Mouse (Mus musculus): ENCODE measurements around the gene Zbtb25. TPM values are rescaled to one million over a fixed set of nuclear protein-coding genes. Genes with fewer than 3 reads are reported as not detected.
A peak's percentile ranks its signal among the peaks of the same experiment; 100 is the strongest.

Zbtb25 gene
- polyA plus RNA-seq, 1 experiment from 2014 or later: 11.8 TPM

- 51% methylated on average over 7 of the region's 7 CpGs for WGBS
- H3K27me3 ChIP-seq (replicated peaks): no peaks in the 10 kb centered on the region
- H3K4me3 ChIP-seq: no peak overlapping the region
- no peak overlapping the region for H3K9ac ChIP-seq
- ATAC-seq (ENCODE audit: extremely low read depth, insufficient number of reproducible peaks, low FRiP score, low TSS enrichment): no peak
- H3K27ac ChIP-seq (replicated peaks): no peak overlapping the region
- H3K36me3 ChIP-seq: peaks cover 5% of the 10 kb centered on the region
- H3K9me3 ChIP-seq: no peaks in the 10 kb centered on the region
- peaks cover 87% of the 10 kb centered on the region for H3K4me1 ChIP-seq
- no peak overlapping the region for H3K4me2 ChIP-seq
Observed at GRCm38 (mm10) chr12:76376649-76377048, 7.2 kb upstream of the Zbtb25 start.

GRCm38 (mm10) chr12:76375506-76375905 lies 6.1 kb upstream of the Zbtb25 start:
- H3K4me2 ChIP-seq: peak overlapping the region; percentile 30

GRCm38 (mm10) chr12:76374911-76375310 lies 5.5 kb upstream of the Zbtb25 start:
- Histone ChIP-seq H3K4me2 (no peak overlapping the region), H3K36me3 (peaks cover 2% of the 10 kb centered on the region; the same call in 1 of the 2 replicates), H3K27me3 (replicated peaks) (no peaks in the 10 kb centered on the region), H3K9me3 (no peaks in the 10 kb centered on the region), H3K9ac (no peak overlapping the region), H3K4me1 (peaks cover 78% of the 10 kb centered on the region), H3K27ac (replicated peaks) (peak overlapping the region; percentile 67; the same call in 1 of the 2 replicates), H3K4me3 (no peak overlapping the region)
- ATAC-seq (ENCODE audit: extremely low read depth, insufficient number of reproducible peaks, low FRiP score, low TSS enrichment): no peak
- 64% methylated on average over 4 of the region's 4 CpGs for WGBS

More at GRCm38 (mm10) chr12:76375506-76375905, 6.1 kb upstream of the Zbtb25 start:
- WGBS: 26% methylated on average over 3 of the region's 3 CpGs
- ATAC-seq (ENCODE audit: extremely low read depth, insufficient number of reproducible peaks, low FRiP score, low TSS enrichment): no peak
- H3K4me3 ChIP-seq: no peak overlapping the region
- peak overlapping the region; percentile 67 for H3K27ac ChIP-seq (replicated peaks)
- peaks cover 2% of the 10 kb centered on the region; the same call in 1 of the 2 replicates for H3K36me3 ChIP-seq
- no peaks in the 10 kb centered on the region for H3K27me3 ChIP-seq (replicated peaks)
- peaks cover 84% of the 10 kb centered on the region for H3K4me1 ChIP-seq
- H3K9me3 ChIP-seq: no peaks in the 10 kb centered on the region
- peak overlapping the region; percentile 52; the same call in 1 of the 2 replicates for H3K9ac ChIP-seq

GRCm38 (mm10) chr12:76373991-76374390 lies 4.6 kb upstream of the Zbtb25 start:
- peaks cover 71% of the 10 kb centered on the region for H3K4me1 ChIP-seq
- no peak for ATAC-seq (ENCODE audit: extremely low read depth, insufficient number of reproducible peaks, low FRiP score, low TSS enrichment)
- no peak overlapping the region for H3K4me3 ChIP-seq
- H3K36me3 ChIP-seq: peaks cover 2% of the 10 kb centered on the region; the same call in 1 of the 2 replicates
- no peak overlapping the region for H3K9ac ChIP-seq
- no peaks in the 10 kb centered on the region for H3K27me3 ChIP-seq (replicated peaks)
- H3K27ac ChIP-seq (replicated peaks): no peak overlapping the region
- H3K9me3 ChIP-seq: no peaks in the 10 kb centered on the region
- WGBS: 64% methylated on average over 6 of the region's 6 CpGs
- H3K4me2 ChIP-seq: no peak overlapping the region

- H3K4me2 ChIP-seq: peak overlapping the region; percentile 95
- H3K9ac ChIP-seq: peak overlapping the region; percentile 99
Observed at GRCm38 (mm10) chr12:76372881-76373818, 3.7 kb upstream of the Zbtb25 start.

GRCm38 (mm10) chr12:76372046-76372445 lies 2.6 kb upstream of the Zbtb25 start:
- WGBS: 28% methylated on average over 7 of the region's 7 CpGs
- peak overlapping the region; percentile 100 for H3K27ac ChIP-seq (replicated peaks)
- H3K4me1 ChIP-seq: peaks cover 70% of the 10 kb centered on the region

More at GRCm38 (mm10) chr12:76372881-76373818, 3.7 kb upstream of the Zbtb25 start:
- H3K9me3 ChIP-seq: no peaks in the 10 kb centered on the region
- peak overlapping the region; percentile 96 for H3K4me3 ChIP-seq
- H3K4me1 ChIP-seq: peaks cover 69% of the 10 kb centered on the region
- no peaks in the 10 kb centered on the region for H3K27me3 ChIP-seq (replicated peaks)
- no peak for ATAC-seq (ENCODE audit: extremely low read depth, insufficient number of reproducible peaks, low FRiP score, low TSS enrichment)
- 80% methylated on average over 5 of the region's 7 CpGs for WGBS
- H3K36me3 ChIP-seq: peaks cover 2% of the 10 kb centered on the region; the same call in 1 of the 2 replicates
- H3K27ac ChIP-seq (replicated peaks): 0 out of 2 replicates have a peak overlapping the region, but pooled peaks have one; percentile 15

GRCm38 (mm10) chr12:76370831-76371571 lies 1.6 kb upstream of the Zbtb25 start:
- Histone ChIP-seq H3K27me3 (replicated peaks) (no peaks in the 10 kb centered on the region), H3K36me3 (peaks cover 2% of the 10 kb centered on the region; the same call in 1 of the 2 replicates), H3K9ac (peak overlapping the region; percentile 99), H3K27ac (replicated peaks) (peak overlapping the region; percentile 100), H3K4me1 (peaks cover 71% of the 10 kb centered on the region), H3K9me3 (no peaks in the 10 kb centered on the region), H3K4me2 (peak overlapping the region; percentile 95), H3K4me3 (peak overlapping the region; percentile 96)
- WGBS: 0% methylated on average over 62 of the region's 63 CpGs
- ATAC-seq (ENCODE audit: extremely low read depth, insufficient number of reproducible peaks, low FRiP score, low TSS enrichment): peak; percentile 56; the same call in 1 of the 2 replicates

More at GRCm38 (mm10) chr12:76372046-76372445, 2.6 kb upstream of the Zbtb25 start:
- no peak for ATAC-seq (ENCODE audit: extremely low read depth, insufficient number of reproducible peaks, low FRiP score, low TSS enrichment)
- Histone ChIP-seq H3K4me3 (peak overlapping the region; percentile 96), H3K36me3 (peaks cover 2% of the 10 kb centered on the region; the same call in 1 of the 2 replicates), H3K9ac (peak overlapping the region; percentile 99), H3K9me3 (no peaks in the 10 kb centered on the region), H3K27me3 (replicated peaks) (no peaks in the 10 kb centered on the region), H3K4me2 (peak overlapping the region; percentile 95)

GRCm38 (mm10) chr12:76369978-76370830 lies 802 bp upstream of the Zbtb25 start, which contains the start of gene Zbtb1:
TSS of gene Zbtb1 (plus strand) at chr12:76370266.
- peaks cover 69% of the 10 kb centered on the region for H3K4me1 ChIP-seq
- H3K9me3 ChIP-seq: no peaks in the 10 kb centered on the region
- H3K9ac ChIP-seq: peak within 1 kb of the TSS; percentile 99
- H3K36me3 ChIP-seq: peaks cover 2% of the 10 kb centered on the region; the same call in 1 of the 2 replicates
- H3K4me2 ChIP-seq: peak within 1 kb of the TSS; percentile 95
- under 1% methylated on average over 65 of the region's 99 CpGs for WGBS
- ATAC-seq (ENCODE audit: extremely low read depth, insufficient number of reproducible peaks, low FRiP score, low TSS enrichment): peak; percentile 28
- peak within 1 kb of the TSS; percentile 96 for H3K4me3 ChIP-seq
- H3K27me3 ChIP-seq (replicated peaks): no peaks in the 10 kb centered on the region
- H3K27ac ChIP-seq (replicated peaks): peak within 1 kb of the TSS; percentile 100

GRCm38 (mm10) chr12:76368790-76369205 lies 604 bp downstream of the Zbtb25 start:
- H3K9me3 ChIP-seq: no peaks in the 10 kb centered on the region
- peaks cover 9% of the 10 kb centered on the region for H3K36me3 ChIP-seq
- H3K4me1 ChIP-seq: peaks cover 57% of the 10 kb centered on the region
- peak overlapping the region; percentile 96 for H3K4me3 ChIP-seq
- H3K9ac ChIP-seq: peak overlapping the region; percentile 99
- peak overlapping the region; percentile 100 for H3K27ac ChIP-seq (replicated peaks)
- H3K27me3 ChIP-seq (replicated peaks): no peaks in the 10 kb centered on the region
- peak; percentile 15; the same call in 1 of the 2 replicates for ATAC-seq (ENCODE audit: extremely low read depth, insufficient number of reproducible peaks, low FRiP score, low TSS enrichment)
- WGBS: under 1% methylated on average over 18 of the region's 26 CpGs
- H3K4me2 ChIP-seq: peak overlapping the region; percentile 95

GRCm38 (mm10) chr12:76368201-76368789 lies 1.1 kb downstream of the Zbtb25 start:
- no peaks in the 10 kb centered on the region for H3K27me3 ChIP-seq (replicated peaks)
- ATAC-seq (ENCODE audit: extremely low read depth, insufficient number of reproducible peaks, low FRiP score, low TSS enrichment): no peak
- H3K4me1 ChIP-seq: peaks cover 54% of the 10 kb centered on the region
- H3K4me2 ChIP-seq: peak overlapping the region; percentile 95
- peak overlapping the region; percentile 96 for H3K4me3 ChIP-seq
- peak overlapping the region; percentile 99 for H3K9ac ChIP-seq
- H3K36me3 ChIP-seq: peaks cover 9% of the 10 kb centered on the region
- no peaks in the 10 kb centered on the region for H3K9me3 ChIP-seq
- peak overlapping the region; percentile 100 for H3K27ac ChIP-seq (replicated peaks)
- WGBS: 9% methylated on average over 9 of the region's 9 CpGs

Data from heart, embryonic 13.5 days (tissue).